Mouse (Mus musculus) midbrain, embryonic 15.5 days (tissue): ENCODE results near the gene Pars2. TPM values are rescaled to one million over a fixed set of nuclear protein-coding genes. Genes with fewer than 3 reads are reported as not detected.

Experiments used
- ATAC-seq: fragments of 200-750 bp; cut with Nextera tagmentation; replicated peaks from 2 replicates; pipeline ENCODE4 v1.8.0; 2017; ENCODE audit warnings: moderate TSS enrichment
- H3K27ac ChIP-seq: fragments of 300-500 bp; sonication (generic); 2 replicates; pipeline ENCODE4 v1.5.1; 2015; ENCODE audit warnings: mild to moderate bottlenecking, inconsistent platforms
- H3K27me3 ChIP-seq: fragments of 300-500 bp; sonication (generic); replicated peaks from 2 replicates; pipeline ENCODE4 v1.6.1; 2015; ENCODE audit warnings: inconsistent platforms
- H3K36me3 ChIP-seq: fragments of 300-500 bp; sonication (generic); replicated peaks from 2 replicates; pipeline ENCODE4 v1.6.1; 2015; ENCODE audit warnings: inconsistent platforms
- H3K4me1 ChIP-seq: fragments of 300-500 bp; sonication (generic); 2 replicates; pipeline ENCODE4 v1.6.1; 2015; ENCODE audit warnings: inconsistent platforms
- H3K4me2 ChIP-seq: fragments of 300-500 bp; sonication (generic); 2 replicates; pipeline ENCODE4 v1.6.1; 2015; ENCODE audit warnings: inconsistent platforms, mild to moderate bottlenecking, moderate library complexity
- H3K4me3 ChIP-seq: fragments of 300-500 bp; sonication (generic); 2 replicates; pipeline ENCODE4 v1.5.1; 2015; ENCODE audit warnings: mild to moderate bottlenecking, inconsistent platforms
- H3K9ac ChIP-seq: fragments of 300-500 bp; sonication (generic); 2 replicates; pipeline ENCODE4 v1.6.1; 2015; ENCODE audit warnings: mild to moderate bottlenecking, inconsistent platforms
- H3K9me3 ChIP-seq: fragments of 300-500 bp; sonication (generic); 2 replicates; pipeline ENCODE4 v1.6.1; 2016; ENCODE audit warnings: inconsistent platforms
- WGBS: fragments of 180-500 bp; shearing (Covaris S2); methylation state at CpG from one replicate; pipeline ENCODE4 v1.1.7; 2015; ENCODE audit warnings: mixed read lengths; 5-methylcytosine and 5-hydroxymethylcytosine counted together
- polyA plus RNA-seq: library from polyadenylated mRNA; unstranded; fragments of >200 nt; fragmentation: Nextera tagmentation; extraction: Ambion mirVana; gene quantifications from 2 replicates; pipeline ENCODE4 v1.2.1, GENCODE M21; 2015

The Pars2 gene
- polyA plus RNA-seq, 1 experiment from 2014 or later: 9.7 TPM

DNA sequence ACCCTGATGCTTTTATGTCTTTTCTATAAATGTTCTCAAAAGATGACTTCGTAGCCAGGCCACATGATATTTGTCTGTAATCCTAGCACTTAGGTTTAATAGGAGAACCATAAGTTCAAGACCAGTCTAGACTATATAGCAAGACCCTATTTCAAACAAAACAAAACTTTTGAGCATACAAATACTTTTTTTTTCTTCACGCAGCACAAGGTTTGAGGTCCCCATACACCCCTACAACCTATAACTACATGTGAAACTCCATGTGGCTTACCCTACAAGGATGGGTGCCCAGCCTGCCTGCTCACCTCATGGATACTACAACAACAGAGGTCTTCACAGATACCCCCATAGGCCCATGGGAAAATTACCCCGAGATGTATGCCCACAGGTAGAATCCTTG lies 28.3 kb downstream of the Pars2 start:
- H3K36me3 ChIP-seq: peaks cover 14% of the 10 kb centered on the region; the same call in 1 of the 2 replicates
- H3K9ac ChIP-seq: 0 out of 2 replicates have a peak overlapping the region, but pooled peaks have one; percentile 65
- H3K27ac ChIP-seq: 0 out of 2 replicates have a peak overlapping the region, but pooled peaks have one; percentile 6
- no peaks in the 10 kb centered on the region for H3K27me3 ChIP-seq
- H3K4me1 ChIP-seq: peaks cover 10% of the 10 kb centered on the region
- no peaks in the 10 kb centered on the region for H3K9me3 ChIP-seq
- ATAC-seq: peak; percentile 44
- peak overlapping the region; percentile 76 for H3K4me3 ChIP-seq
- H3K4me2 ChIP-seq: peak overlapping the region; percentile 67
- 51% methylated on average over 3 of the region's 3 CpGs for WGBS

DNA sequence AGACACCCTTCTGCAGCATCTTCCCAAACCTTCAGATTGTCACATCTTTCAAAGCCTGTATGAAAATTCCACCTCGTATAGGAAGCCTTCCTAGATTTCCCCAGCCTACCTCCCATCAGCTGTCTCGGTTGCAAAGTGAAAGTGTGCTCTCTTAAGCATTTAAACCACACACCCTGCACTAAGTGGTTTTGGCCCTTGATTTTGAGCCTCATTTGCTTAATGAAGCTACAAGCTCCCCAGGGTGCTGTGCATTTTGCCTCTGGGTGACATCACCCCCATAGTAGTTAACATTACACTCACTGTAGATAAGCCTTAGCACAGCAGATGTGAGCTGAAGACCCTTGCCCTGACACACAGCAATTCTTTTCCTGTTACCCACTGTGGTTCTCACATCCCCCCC lies 30.1 kb downstream of the Pars2 start:
- H3K36me3 ChIP-seq: peaks cover 5% of the 10 kb centered on the region; the same call in 1 of the 2 replicates
- H3K4me2 ChIP-seq: no peak overlapping the region
- no peak for ATAC-seq
- H3K9me3 ChIP-seq: no peaks in the 10 kb centered on the region
- H3K4me1 ChIP-seq: peaks cover 10% of the 10 kb centered on the region
- no peaks in the 10 kb centered on the region for H3K27me3 ChIP-seq
- no peak overlapping the region for H3K27ac ChIP-seq
- H3K9ac ChIP-seq: no peak overlapping the region
- H3K4me3 ChIP-seq: no peak overlapping the region
- WGBS: 67% methylated on average over 2 of the region's 2 CpGs

DNA sequence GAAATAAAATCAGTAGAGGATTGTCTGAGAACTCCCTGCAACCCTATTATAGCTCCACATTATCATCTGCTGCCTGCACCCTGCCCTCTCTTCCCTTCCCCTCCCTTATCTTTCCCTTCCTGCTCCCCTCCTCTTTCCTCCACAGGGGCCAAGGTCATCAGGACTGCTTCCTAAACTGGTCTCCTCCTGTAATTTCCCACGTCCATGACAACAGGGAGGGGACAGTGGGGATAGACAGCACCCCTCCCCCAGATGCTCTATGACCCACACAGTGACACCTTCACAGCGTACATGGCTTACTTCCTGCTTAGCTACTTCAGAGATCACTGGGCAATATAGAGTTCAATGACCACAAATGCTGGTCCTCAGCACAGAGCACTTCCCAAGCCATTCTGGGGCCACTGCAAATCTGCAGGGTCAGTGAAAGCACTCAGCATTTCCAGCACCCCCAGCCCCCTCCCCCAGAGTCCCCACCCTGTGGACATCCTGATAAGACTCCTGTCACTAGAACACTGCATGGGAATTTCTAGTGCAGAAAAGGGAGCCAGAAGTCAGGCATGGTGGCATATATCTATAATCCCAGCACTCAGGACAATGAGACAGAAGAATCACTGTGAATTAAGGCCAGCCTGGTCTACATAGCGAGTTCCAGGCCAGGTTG lies 37.9 kb downstream of the Pars2 start:
- H3K27me3 ChIP-seq: 0 out of 2 replicates have a peak, but pooled peaks cover 6% of the 10 kb centered on the region
- WGBS: 53% methylated on average over 3 of the region's 3 CpGs

DNA sequence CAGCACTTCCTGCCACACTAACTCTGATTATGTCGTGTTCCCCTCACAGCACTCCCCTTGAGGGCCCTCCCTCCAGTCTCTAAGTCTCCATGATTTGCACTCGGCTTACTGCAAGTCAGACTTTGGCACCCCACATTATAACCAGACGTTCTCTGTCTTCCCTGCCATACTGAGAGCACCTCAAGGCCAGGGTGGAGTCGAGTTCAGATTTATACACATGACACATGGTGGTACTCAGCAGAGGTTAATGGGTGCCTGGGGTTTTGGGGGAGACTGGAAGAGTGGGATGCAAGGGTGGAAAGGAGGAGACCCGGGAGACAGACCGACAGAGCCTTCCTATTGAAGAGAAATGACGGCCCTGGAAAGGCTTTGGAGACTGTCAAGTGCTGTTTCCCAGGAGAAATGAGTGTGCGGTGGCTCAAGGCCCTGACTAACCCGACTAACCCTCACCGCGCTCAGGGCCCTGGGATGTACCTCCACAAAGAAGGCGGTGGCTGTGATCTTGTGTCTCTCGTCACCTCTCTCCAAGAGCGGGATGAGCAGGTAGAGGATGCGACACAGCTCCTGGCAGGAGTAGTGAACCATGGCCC lies 43.1 kb downstream of the Pars2 start:
- H3K9ac ChIP-seq: no peak overlapping the region
- H3K27ac ChIP-seq: no peak overlapping the region
- H3K4me1 ChIP-seq: no peaks in the 10 kb centered on the region; the same call in 1 of the 2 replicates
- no peak overlapping the region for H3K4me3 ChIP-seq
- no peak for ATAC-seq
- 0 out of 2 replicates have a peak, but pooled peaks cover 6% of the 10 kb centered on the region for H3K27me3 ChIP-seq
- H3K9me3 ChIP-seq: no peaks in the 10 kb centered on the region
- no peak overlapping the region for H3K4me2 ChIP-seq
- H3K36me3 ChIP-seq: no peaks in the 10 kb centered on the region
- WGBS: 84% methylated on average over 15 of the region's 15 CpGs

More for the DNA sequence above, 37.9 kb downstream of the Pars2 start:
- no peak overlapping the region for H3K4me2 ChIP-seq
- ATAC-seq: no peak
- no peaks in the 10 kb centered on the region for H3K36me3 ChIP-seq
- H3K9ac ChIP-seq: no peak overlapping the region
- no peaks in the 10 kb centered on the region for H3K9me3 ChIP-seq
- no peaks in the 10 kb centered on the region for H3K4me1 ChIP-seq
- H3K27ac ChIP-seq: no peak overlapping the region
- no peak overlapping the region for H3K4me3 ChIP-seq

DNA sequence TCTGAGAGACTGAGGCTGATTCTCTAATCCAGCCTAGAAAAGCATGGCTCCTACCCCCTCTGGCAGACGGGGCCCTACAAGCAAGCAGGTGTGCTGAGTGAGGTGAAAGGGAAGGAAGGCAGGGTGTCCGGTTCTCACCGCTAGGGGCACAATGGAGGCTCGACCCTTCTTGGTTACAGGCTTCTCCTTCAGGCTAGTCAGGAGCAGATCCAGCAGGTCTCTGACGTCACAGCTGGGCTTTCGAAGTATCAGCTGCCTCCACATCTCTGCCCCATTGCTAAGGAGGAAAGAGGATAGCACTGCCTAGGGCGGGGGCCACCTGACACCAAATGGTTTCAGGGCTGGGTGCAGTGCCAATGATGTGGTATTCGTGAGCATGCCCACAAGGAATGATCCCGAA lies 49.1 kb downstream of the Pars2 start:
- Histone ChIP-seq H3K27ac (peak overlapping the region; percentile 81), H3K9me3 (no peaks in the 10 kb centered on the region)
- 20% methylated on average over 9 of the region's 9 CpGs for WGBS

DNA sequence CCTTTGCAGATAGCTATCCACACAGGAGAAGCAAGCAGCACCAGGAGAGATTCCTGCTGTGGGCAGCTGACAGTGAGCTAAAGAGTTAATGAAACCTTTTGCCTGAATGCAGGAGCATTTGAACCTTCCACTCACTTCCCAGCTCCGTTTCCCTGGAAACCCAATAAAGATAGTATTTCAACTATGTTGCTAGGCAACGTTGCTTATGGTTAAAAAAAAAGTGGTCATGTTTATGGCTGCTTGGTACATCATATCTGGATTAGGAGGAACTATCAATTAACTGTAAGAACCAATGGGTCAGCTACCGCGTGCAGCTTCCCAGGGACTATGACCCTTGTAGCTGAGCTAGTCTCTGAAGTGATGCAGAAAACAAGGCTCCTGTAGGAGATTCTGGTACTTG lies 49.9 kb downstream of the Pars2 start:
- Histone ChIP-seq H3K4me1 (peaks cover 40% of the 10 kb centered on the region), H3K4me2 (peak overlapping the region; percentile 25)
- WGBS: 34% methylated on average over 4 of the region's 4 CpGs

More for the DNA sequence above, 49.1 kb downstream of the Pars2 start:
- H3K4me2 ChIP-seq: no peak overlapping the region
- H3K9ac ChIP-seq: no peak overlapping the region
- H3K27me3 ChIP-seq: no peaks in the 10 kb centered on the region
- ATAC-seq: peak; percentile 38; the same call in 1 of the 2 replicates
- H3K4me3 ChIP-seq: no peak overlapping the region
- H3K36me3 ChIP-seq: no peaks in the 10 kb centered on the region
- peaks cover 33% of the 10 kb centered on the region for H3K4me1 ChIP-seq

DNA sequence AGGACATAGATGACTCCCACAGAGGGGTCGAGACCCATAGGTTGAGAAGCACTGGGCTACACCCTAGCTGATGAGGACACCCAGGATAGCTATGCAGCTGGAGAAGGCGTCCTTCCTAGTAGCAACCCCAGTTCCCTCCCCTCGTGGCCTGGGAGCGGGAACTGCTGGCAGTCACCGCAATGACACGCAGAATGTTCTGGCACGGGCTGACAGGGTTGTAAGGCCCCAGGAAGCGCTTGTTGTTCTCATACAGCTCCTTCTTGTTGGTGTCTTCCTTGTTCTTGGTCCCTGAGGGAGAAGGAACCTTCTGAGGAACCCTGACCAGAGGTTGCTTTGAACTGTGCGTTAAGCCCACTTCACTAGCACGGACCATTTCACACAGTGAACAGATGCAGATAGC lies 53.1 kb downstream of the Pars2 start:
- no peak for ATAC-seq
- WGBS: 81% methylated on average over 10 of the region's 10 CpGs
- no peaks in the 10 kb centered on the region for H3K36me3 ChIP-seq
- H3K4me2 ChIP-seq: no peak overlapping the region
- H3K4me1 ChIP-seq: peaks cover 42% of the 10 kb centered on the region
- H3K9ac ChIP-seq: no peak overlapping the region
- no peaks in the 10 kb centered on the region for H3K27me3 ChIP-seq
- no peaks in the 10 kb centered on the region for H3K9me3 ChIP-seq
- no peak overlapping the region for H3K4me3 ChIP-seq
- H3K27ac ChIP-seq: peak overlapping the region; percentile 40

More for the DNA sequence above, 49.9 kb downstream of the Pars2 start:
- ATAC-seq: peak; percentile 45
- Histone ChIP-seq H3K27ac (peak overlapping the region; percentile 81), H3K9me3 (no peaks in the 10 kb centered on the region), H3K9ac (no peak overlapping the region), H3K4me3 (no peak overlapping the region), H3K36me3 (no peaks in the 10 kb centered on the region), H3K27me3 (no peaks in the 10 kb centered on the region)

DNA sequence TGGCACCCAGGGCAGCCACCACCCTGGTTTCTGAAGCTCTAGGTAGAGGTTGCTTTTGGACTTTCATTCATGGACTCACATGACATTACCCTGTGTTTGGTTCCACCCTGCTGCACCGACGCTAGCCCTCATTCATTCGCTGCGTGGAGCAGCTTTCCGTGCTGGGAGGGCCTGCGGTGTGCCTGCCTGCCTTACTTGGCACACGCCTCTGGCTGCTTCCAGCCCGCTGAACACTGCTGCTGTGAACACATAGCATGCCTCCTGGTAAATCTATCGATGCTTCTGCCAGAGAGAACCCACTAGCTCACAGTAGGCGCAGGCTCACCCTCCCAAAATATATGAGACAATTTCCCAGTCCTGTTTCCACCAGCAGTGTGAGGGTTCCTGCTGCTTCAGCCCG lies 53.5 kb downstream of the Pars2 start:
- 58% methylated on average over 11 of the region's 11 CpGs for WGBS
- Histone ChIP-seq H3K4me3 (no peak overlapping the region), H3K9me3 (no peaks in the 10 kb centered on the region), H3K27me3 (no peaks in the 10 kb centered on the region), H3K36me3 (no peaks in the 10 kb centered on the region), H3K27ac (peak overlapping the region; percentile 40), H3K4me2 (no peak overlapping the region), H3K4me1 (peaks cover 42% of the 10 kb centered on the region), H3K9ac (peak overlapping the region; percentile 8; the same call in 1 of the 2 replicates)
- ATAC-seq: peak; percentile 15; the same call in 1 of the 2 replicates

Other genes with a start within 250 kb of the Pars2 start
- 2.4 and 3.6 TPM in 2 replicates for gene Pcsk9, start 186.7 kb upstream of the Pars2 start, polyA plus RNA-seq
- not detected in 2 replicates for gene Bsnd, start 158.8 kb upstream of the Pars2 start, polyA plus RNA-seq
- 6.0 and 6.2 TPM in 2 replicates for gene Dhcr24, start 90.0 kb upstream of the Pars2 start, polyA plus RNA-seq
- gene Lexm, start 33.8 kb upstream of the Pars2 start, polyA plus RNA-seq: not detected in 2 replicates
- 3.4 and 4.4 TPM in 2 replicates for gene Ttc22, start 28.6 kb upstream of the Pars2 start, polyA plus RNA-seq
- 158 TPM in 2 replicates for gene Ttc4, start 27.9 kb downstream of the Pars2 start, polyA plus RNA-seq
- gene Mroh7, start 79.9 kb downstream of the Pars2 start, polyA plus RNA-seq: 0.68 and 0.84 TPM in 2 replicates
- not detected in 2 replicates for gene Fam151a, start 82.8 kb downstream of the Pars2 start, polyA plus RNA-seq
- gene Acot11, start 153.9 kb downstream of the Pars2 start, polyA plus RNA-seq: 2.2 TPM in 2 replicates